Mouse (Mus musculus): Measurements from ENCODE around the gene Triobp.

Triobp gene

GRCm38 (mm10) chr15:78926021-78926919 lies 21.3 kb upstream of the Triobp start, which contains the start of gene Lgals1:
TSS of gene Lgals1 (plus strand) at chr15:78926725.
- DNase-seq (ENCODE audit: low read depth), result peak; percentile 80

DNA sequence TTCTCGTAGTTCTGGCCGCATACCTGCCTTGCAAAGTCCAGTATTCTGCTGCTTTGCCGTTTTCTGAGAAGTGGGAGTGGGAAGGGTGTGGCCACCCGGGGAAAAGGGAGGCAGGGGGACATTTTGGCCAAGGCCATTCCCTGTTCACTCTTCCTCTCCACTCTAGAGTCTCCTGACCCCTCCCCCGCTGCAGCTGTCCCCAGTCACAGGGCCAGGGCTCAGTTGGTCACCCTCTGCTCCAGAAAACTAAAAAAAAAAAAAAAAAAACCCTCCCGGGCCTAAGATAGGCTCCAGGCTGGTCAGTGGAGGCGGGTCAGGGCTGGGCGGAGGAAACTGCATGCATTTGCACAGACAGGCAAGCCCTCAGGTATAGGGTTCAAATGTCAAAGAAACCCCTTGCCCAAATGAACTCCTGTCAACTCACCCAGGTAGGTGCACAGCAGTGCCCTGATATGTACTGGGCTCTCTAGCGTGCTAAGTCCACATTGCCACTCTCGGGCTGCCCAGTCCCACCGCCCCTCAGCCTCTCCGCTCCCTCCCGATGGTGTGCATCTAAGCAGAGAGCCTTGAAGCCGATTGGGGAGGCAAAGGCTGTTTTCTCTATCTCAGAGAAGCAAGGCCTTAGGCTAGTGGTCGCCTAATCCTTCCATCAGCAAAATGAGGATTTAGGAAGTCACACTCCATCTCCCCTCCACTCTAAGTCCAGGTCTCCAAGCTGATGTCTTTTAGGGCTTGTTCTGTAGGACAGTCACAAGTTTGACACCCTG lies 20.3 kb upstream of the Triobp start:
- no peak for DNase-seq (ENCODE audit: low read depth)

DNA sequence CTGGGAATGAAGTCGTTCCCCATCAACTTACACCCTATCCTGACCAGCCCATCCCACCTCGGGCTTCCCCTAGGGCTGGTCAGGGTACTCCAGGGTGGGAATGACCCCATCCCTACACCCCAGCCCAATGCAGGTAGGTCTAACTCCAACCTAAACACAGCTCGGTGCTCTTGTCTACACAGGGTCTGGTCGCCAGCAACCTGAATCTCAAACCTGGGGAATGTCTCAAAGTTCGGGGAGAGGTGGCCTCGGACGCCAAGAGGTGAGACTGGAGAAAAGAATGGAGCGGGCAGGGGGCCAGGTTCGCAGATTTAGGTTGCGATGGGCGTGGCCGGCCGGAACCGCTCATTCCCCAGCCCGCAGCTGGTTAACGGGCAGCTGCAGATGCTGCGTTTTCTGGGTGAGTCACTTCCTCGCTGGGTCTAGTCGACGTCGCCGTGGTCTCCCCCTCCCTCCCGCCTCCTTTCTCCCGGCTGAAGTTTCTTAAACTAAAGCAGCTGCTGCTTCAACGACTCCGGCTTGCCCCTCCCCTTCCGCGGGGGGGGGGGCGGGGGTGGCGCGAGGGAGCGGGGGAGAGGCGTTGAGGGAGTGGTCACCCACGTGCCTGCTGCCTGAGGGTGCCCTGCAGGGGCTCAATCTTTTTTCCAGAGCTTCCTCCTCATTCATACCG lies 19.6 kb upstream of the Triobp start:
- no peak for DNase-seq (ENCODE audit: low read depth)

DNA sequence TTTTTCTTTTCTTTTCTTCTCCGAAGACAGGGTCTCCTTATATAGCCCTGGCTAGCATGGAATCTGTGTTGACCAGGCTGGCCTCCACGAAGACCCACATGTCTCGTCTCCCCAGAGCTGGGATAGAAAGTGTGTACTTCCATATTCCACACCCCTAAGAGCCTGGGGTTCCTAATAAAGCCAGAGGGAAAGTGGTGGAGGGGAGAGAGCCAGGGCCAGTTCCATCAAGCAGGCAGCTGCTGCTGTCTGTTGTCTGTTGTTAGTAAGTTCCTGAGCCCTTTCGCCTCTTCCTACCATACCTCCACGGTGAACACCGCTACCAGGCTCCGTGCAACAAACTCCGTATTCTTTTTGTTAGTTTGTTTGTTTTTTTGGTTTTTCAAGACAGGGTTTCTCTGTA lies 19.0 kb upstream of the Triobp start:
- no peak for DNase-seq (ENCODE audit: low read depth)

GRCm38 (mm10) chr15:78930192-78930706 lies 17.3 kb upstream of the Triobp start:
- no peak for DNase-seq (ENCODE audit: low read depth)

- no peak for DNase-seq (ENCODE audit: low read depth)
Measured at GRCm38 (mm10) chr15:78930801-78931426, 16.6 kb upstream of the Triobp start.

GRCm38 (mm10) chr15:78931577-78931976 lies 15.9 kb upstream of the Triobp start:
- DNase-seq (ENCODE audit: low read depth), result peak; percentile 76

DNA sequence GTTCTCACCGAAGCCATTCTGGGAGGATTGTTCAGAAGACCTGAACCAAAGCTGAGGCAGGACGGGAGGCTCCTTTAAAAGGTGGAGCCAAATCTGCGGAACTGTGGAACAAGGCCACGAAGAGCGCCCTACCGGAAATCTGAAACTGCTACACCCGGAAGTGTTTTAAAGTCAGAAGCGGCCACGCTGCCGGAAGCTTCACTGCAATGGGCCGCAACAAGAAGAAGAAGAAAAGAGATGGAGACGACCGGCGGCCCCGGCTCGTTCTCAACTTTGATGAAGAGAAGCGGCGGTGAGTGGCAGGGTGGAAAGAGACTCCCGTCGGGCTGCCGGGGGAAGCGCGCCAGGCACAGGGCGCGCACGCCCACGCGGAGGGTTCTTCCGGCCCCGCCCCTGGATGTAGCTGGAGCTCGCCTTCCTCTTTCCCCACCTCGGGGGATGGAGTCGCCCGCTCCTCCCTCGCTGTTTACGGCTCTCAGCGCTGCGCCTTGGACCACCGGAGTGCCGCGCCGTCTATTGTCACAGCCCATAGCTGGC lies 12.7 kb upstream of the Triobp start, which contains the start of gene Nol12:
Gene Nol12 (plus strand): TSS at position 150 of the 537 bp plus-strand sequence.
- peak; percentile 86 for DNase-seq (ENCODE audit: low read depth)

DNA sequence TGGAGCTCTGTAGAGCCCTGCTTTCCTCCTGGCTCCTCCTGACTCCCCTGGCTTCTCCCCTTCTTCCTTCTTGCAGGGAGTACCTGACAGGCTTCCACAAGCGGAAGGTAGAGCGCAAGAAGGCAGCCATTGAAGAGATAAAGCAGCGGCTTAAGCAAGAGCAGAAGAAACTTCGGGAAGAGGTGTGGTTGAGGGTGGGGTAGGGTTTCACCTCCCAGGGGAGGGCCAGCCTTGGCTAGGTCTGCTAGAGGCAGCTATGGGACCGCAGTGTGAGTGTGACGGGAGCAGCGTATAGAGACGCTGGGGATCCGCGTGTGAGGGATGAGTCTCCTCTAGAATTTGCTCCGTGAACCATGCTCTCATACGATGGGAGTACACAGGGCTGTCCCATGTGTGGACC lies 11.1 kb upstream of the Triobp start:
- DNase-seq (ENCODE audit: low read depth), result no peak

DNA sequence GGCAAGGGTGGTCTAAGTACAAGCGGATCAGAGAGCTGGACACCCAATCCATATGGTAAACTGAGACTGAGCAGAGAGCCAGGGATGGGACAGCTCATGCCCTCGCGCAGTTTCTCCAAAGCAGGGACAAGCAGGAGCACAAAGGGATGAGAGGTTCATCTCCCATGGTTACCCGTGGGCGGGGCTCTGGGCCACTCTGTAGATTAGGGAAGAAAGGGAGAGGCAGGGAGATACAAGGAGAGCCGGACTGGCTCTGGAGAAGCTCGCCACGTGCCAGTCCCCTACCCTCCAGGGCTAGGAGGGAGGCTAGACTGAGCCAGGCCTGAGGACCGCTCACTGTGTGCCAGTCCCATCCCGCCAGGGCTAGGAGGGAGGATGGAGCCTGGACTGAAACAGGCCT lies 10.2 kb upstream of the Triobp start:
- DNase-seq (ENCODE audit: low read depth), result no peak

GRCm38 (mm10) chr15:78937963-78938362 lies 9.6 kb upstream of the Triobp start:
- DNase-seq (ENCODE audit: low read depth), result no peak

- DNase-seq (ENCODE audit: low read depth), result no peak
Measured at GRCm38 (mm10) chr15:78940325-78940724, 7.2 kb upstream of the Triobp start.

GRCm38 (mm10) chr15:78942663-78943062 lies 4.9 kb upstream of the Triobp start:
- DNase-seq (ENCODE audit: low read depth), result no peak

GRCm38 (mm10) chr15:78946232-78946631 lies 1.3 kb upstream of the Triobp start:
- DNase-seq (ENCODE audit: low read depth), result no peak

- no peak for DNase-seq (ENCODE audit: low read depth)
Measured at GRCm38 (mm10) chr15:78948152-78948725, 715 bp downstream of the Triobp start.

- DNase-seq (ENCODE audit: low read depth), result no peak
Measured at GRCm38 (mm10) chr15:78948883-78949282, 1.4 kb downstream of the Triobp start.

DNA sequence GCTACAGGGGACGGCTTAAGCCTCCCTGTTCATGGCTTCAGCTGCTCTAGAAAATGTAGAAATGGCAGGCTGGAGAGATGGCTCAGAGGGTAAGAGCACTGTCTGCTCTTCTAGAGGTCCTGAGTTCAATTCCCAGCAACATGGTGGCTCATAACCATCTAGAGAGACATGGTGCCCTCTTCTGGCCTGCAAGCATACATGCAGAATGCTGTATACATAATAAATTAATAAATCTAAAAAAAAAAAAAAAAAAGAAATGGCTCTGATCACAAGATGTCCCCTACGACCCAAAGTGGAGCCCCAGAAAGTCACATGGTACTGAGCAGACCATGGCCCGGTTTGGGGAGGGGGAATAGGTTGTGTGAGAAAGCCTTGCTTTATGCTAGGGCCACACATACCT lies 8.1 kb downstream of the Triobp start:
- no peak for DNase-seq (ENCODE audit: low read depth)

DNA sequence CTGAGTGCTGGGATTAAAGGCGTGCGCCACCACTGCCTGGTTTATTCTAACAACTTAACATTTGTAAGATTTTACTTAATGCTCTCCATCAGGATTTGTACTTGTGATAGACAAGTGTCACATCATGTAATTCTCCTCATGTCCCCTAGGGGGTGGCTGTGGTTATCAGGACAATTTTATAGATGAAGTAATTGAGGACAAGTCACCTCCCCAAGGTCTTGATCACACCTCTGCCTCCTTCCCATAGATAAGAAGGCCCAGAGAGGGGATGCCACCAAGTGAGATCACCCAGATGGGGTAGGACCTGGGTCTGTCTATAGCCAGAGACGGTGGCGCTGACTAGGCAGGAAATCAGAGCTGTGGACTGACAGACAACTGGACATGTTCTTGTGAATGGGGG lies 8.8 kb downstream of the Triobp start:
- no peak for DNase-seq (ENCODE audit: low read depth)

DNA sequence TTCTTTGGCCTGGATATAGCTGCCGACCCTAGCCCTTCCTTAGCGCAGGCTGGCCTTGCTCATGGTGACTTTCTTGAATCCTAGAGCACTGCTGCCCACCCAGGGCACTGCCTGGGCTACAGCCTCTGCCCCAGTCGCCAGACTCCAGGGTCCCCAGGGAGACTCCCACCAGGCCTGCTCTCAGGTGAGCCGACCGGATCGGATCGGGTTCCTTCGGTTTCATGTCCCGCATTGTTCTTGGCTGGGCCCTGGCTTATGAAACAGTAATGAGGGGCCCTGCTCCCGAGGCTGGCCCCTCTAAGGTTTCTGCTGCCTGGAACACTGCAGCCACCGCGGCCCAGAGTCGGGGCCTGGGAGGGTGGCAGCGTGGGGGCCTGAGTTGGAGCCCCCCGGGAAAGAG lies 9.5 kb downstream of the Triobp start:
- DNase-seq (ENCODE audit: low read depth), result no peak

DNA sequence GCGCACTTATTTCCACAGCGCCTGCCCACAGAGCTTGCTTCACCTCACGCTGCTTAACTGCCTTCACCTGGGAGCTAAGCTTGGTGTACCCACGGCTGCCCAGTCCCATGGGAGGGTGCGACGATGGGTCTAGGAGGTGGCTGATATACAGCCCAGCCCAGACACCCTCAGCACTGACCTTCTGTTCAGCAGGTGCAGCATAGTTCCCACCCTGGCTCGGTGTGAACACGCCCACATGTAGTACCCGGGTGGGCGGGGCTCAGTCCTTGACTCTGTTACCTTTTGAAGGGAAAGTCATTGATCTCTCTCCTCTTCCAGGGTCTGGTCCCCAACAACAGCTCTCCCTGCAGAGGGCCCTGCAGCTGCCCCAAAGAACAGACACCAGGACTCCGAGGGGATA lies 12.0 kb downstream of the Triobp start:
- no peak for DNase-seq (ENCODE audit: low read depth)

DNA sequence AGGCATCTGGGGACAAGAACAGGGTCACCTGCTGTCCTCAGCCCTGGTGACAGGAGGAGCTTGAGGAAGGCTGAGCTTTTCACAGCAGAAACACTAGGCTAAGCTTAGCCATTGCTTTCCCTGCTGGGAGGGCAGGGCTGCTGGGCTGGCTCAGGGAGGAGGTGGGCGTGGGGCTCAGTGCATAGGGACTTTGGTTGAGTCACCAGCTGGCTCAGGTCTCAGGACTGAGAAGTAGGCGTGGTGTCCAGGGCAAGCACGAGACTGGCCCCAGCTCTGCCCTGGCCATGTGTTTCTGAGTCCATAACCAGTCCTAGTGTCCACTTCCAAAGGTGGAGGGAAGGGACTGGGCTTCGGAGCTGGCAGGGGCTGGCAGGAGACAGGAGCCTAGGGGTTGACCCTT lies 12.6 kb downstream of the Triobp start:
- no peak for DNase-seq (ENCODE audit: low read depth)
